Mouse (Mus musculus): Measurements from ENCODE around the gene Prr15.
A peak's percentile ranks its signal among the peaks of the same experiment; 100 is the strongest.

Prr15 gene

GRCm38 (mm10) chr6:54331765-54332164 is 6.1 kb downstream of the Prr15 start:
- DNase-seq (ENCODE audit: low read depth, low spot score) = no peak

- no peak for DNase-seq (ENCODE audit: low read depth, low spot score)
Measured at GRCm38 (mm10) chr6:54332203-54332602, 6.6 kb downstream of the Prr15 start.

GRCm38 (mm10) chr6:54333116-54333651 is 7.5 kb downstream of the Prr15 start:
- DNase-seq (ENCODE audit: low read depth, low spot score) = no peak

GRCm38 (mm10) chr6:54333652-54334396 is 8.2 kb downstream of the Prr15 start:
- no peak for DNase-seq (ENCODE audit: low read depth, low spot score)

- DNase-seq (ENCODE audit: low read depth, low spot score) = no peak
Measured at GRCm38 (mm10) chr6:54337321-54337720, 11.7 kb downstream of the Prr15 start.

- no peak for DNase-seq (ENCODE audit: low read depth, low spot score)
Measured at GRCm38 (mm10) chr6:54341133-54341532, 15.5 kb downstream of the Prr15 start.

- DNase-seq (ENCODE audit: low read depth, low spot score) = no peak
Measured at GRCm38 (mm10) chr6:54342223-54342622, 16.6 kb downstream of the Prr15 start.

- no peak for DNase-seq (ENCODE audit: low read depth, low spot score)
Measured at GRCm38 (mm10) chr6:54351860-54352259, 26.2 kb downstream of the Prr15 start.

- DNase-seq (ENCODE audit: low read depth, low spot score) = no peak
Measured at GRCm38 (mm10) chr6:54352931-54353690, 27.5 kb downstream of the Prr15 start.

- DNase-seq (ENCODE audit: low read depth, low spot score) = no peak
Measured at GRCm38 (mm10) chr6:54353698-54354097, 28.1 kb downstream of the Prr15 start.

- DNase-seq (ENCODE audit: low read depth, low spot score) = no peak
Measured at GRCm38 (mm10) chr6:54355626-54356025, 30.0 kb downstream of the Prr15 start.

GRCm38 (mm10) chr6:54362526-54363324 is 37.1 kb downstream of the Prr15 start:
- DNase-seq (ENCODE audit: low read depth, low spot score) = no peak

GRCm38 (mm10) chr6:54364406-54365136 is 38.9 kb downstream of the Prr15 start:
- DNase-seq (ENCODE audit: low read depth, low spot score) = no peak

- no peak for DNase-seq (ENCODE audit: low read depth, low spot score)
Measured at GRCm38 (mm10) chr6:54366607-54367006, 41.0 kb downstream of the Prr15 start.

- peak; percentile 16 for DNase-seq (ENCODE audit: low read depth, low spot score)
Measured at GRCm38 (mm10) chr6:54368071-54368470, 42.4 kb downstream of the Prr15 start.

- DNase-seq (ENCODE audit: low read depth, low spot score) = no peak
Measured at GRCm38 (mm10) chr6:54369913-54370542, 44.4 kb downstream of the Prr15 start.

- DNase-seq (ENCODE audit: low read depth, low spot score) = no peak
Measured at GRCm38 (mm10) chr6:54371874-54372273, 46.2 kb downstream of the Prr15 start.

- no peak for DNase-seq (ENCODE audit: low read depth, low spot score)
Measured at GRCm38 (mm10) chr6:54379356-54379755, 53.7 kb downstream of the Prr15 start.

Data from WW6 (cell line).